Mouse (Mus musculus): ENCODE measurements around the gene Gm12166.

DNA sequence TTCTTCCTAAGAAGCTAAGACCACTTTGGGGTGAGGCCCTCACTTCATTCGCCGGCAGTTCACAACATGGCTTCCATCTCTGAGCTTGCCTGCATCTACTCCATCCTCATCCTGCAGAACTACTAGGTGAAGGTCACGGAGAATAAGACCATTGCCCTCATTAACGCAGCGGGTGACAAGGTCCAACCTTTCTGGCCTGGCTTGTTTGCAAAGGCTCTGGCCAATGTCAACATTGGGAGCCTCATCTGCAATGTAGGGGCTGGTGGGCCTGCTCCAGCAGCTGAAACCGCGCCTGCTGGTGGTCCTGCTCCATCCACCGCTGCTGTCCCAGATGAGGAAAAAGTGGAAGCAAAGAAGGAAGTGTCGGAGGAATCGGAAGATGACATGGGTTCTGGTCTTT lies 15.7 kb downstream of the Gm12166 start:
- TF ChIP-seq POLR2A (IDR thresholded peaks at IDR 0.05; ENCODE audit: low read depth, low read length): no peak
- no peak for TF ChIP-seq CTCF (IDR thresholded peaks at IDR 0.05; ENCODE audit: extremely low read depth, insufficient read depth, insufficient read length, insufficient replicate concordance)
